Comparison of ENCODE assay signal across 8 mouse cellular contexts in the genomic region with DNA sequence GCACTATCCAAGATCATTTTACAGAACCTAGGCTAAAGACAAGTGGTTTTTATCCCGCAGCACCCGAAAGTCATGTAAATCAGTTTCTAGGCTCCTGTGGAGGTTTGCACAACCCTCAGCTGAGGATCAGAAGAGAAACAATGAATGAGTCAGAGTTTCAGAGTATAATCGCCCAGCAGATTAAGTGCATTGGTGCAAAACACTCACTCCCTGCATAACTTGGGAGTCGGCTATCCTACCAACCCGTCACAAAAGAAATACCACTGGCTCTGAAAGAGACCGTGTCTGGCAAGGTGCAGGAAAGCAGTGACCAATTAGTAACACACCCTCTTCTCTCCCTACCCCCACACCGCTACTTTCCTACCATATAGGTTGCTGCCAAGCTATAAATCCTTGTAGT. TPM values are rescaled to one million over a fixed set of nuclear protein-coding genes. Genes with fewer than 3 reads are reported as not detected.
DNase-seq lines count a peak whose midpoint lies in the region; ATAC-seq and TF ChIP-seq lines count a peak whose summit lies in the region.

No protein-coding gene starts in this region.

- peaks cover 24% of the 10 kb centered on the region for H3K36me3 ChIP-seq in heart, embryonic 10.5 days
- H3K36me3 ChIP-seq in ES-E14 (ENCODE audit: control insufficient read depth, insufficient read depth, low read length, poor library complexity, severe bottlenecking): no peaks in the 10 kb centered on the region
- H3K36me3 ChIP-seq in forebrain, embryonic 10.5 days (replicated peaks): peaks cover 26% of the 10 kb centered on the region
- peaks cover 25% of the 10 kb centered on the region for H3K36me3 ChIP-seq in kidney, embryonic 15.5 days

- H3K4me3 ChIP-seq in heart, embryonic 10.5 days: peak overlapping the region; percentile 93
- H3K4me3 ChIP-seq in ES-E14 (ENCODE audit: insufficient read depth in 1 of 2, low read depth in 1 of 2, low read length in 2 of 2, poor library complexity in 1 of 2, severe bottlenecking in 1 of 2): peak overlapping the region in 1 of 2 experiments; percentile 34; a peak in 2 of 4 replicates
- H3K4me3 ChIP-seq in forebrain, embryonic 10.5 days: peak overlapping the region; percentile 72
- H3K4me3 ChIP-seq in kidney, embryonic 15.5 days (replicated peaks): peak overlapping the region; percentile 79

- H3K9ac ChIP-seq in ES-E14 (ENCODE audit: insufficient read depth, low read depth, low read length, poor library complexity, severe bottlenecking): no peak overlapping the region
- peak overlapping the region; percentile 43 for H3K9ac ChIP-seq in kidney, embryonic 15.5 days

- H3K9me3 ChIP-seq in heart, embryonic 10.5 days: no peaks in the 10 kb centered on the region
- no peaks in the 10 kb centered on the region for H3K9me3 ChIP-seq in ES-E14 (ENCODE audit: control insufficient read depth, insufficient read depth, low read depth, low read length)
- H3K9me3 ChIP-seq in forebrain, embryonic 10.5 days: no peaks in the 10 kb centered on the region
- H3K9me3 ChIP-seq in kidney, embryonic 15.5 days (replicated peaks): no peaks in the 10 kb centered on the region

- H3K27me3 ChIP-seq in heart, embryonic 10.5 days (ENCODE audit: insufficient read depth, poor library complexity, severe bottlenecking): no peaks in the 10 kb centered on the region
- no peaks in the 10 kb centered on the region for H3K27me3 ChIP-seq in forebrain, embryonic 10.5 days (ENCODE audit: poor library complexity, severe bottlenecking)
- no peaks in the 10 kb centered on the region for H3K27me3 ChIP-seq in kidney, embryonic 15.5 days

- H3K4me2 ChIP-seq in kidney, embryonic 15.5 days: peak overlapping the region; percentile 68

- peak overlapping the region; percentile 97 for H3K27ac ChIP-seq in heart, embryonic 10.5 days
- peak overlapping the region; percentile 15; the same call in 1 of the 2 replicates for H3K27ac ChIP-seq in ES-E14 (ENCODE audit: insufficient read depth, low read depth, low read length, poor library complexity, severe bottlenecking)
- peak overlapping the region; percentile 83 for H3K27ac ChIP-seq in forebrain, embryonic 10.5 days
- peak overlapping the region; percentile 98 for H3K27ac ChIP-seq in kidney, embryonic 15.5 days

- 4% methylated on average over 7 of the region's 7 CpGs for WGBS in heart, embryonic 10.5 days
- whole genome bisulfite sequencing in forebrain, embryonic 10.5 days: 2% methylated on average over 7 of the region's 7 CpGs
- 6% methylated on average over 7 of the region's 7 CpGs for WGBS in kidney, embryonic 15.5 days

- DNase-seq in heart, embryonic 10.5 days (ENCODE audit: low spot score): no peak
- no peak for DNase-seq in heart, postnatal 4 days
- no peak for DNase-seq in ES-E14 (ENCODE audit: low read depth, low spot score)
- DNase-seq in forebrain, embryonic 10.5 days (ENCODE audit: extremely low spot score, low spot score): no peak
- peak; percentile 25 for DNase-seq in mesoderm, embryonic 11.5 days (ENCODE audit: low read depth, low spot score)
- no peak for DNase-seq in urinary bladder, postnatal 25 days (ENCODE audit: low spot score)

- ATAC-seq in kidney, embryonic 15.5 days (replicated peaks; ENCODE audit: low FRiP score): peak; percentile 24
- ATAC-seq in megakaryocyte-erythroid progenitor cell, adult 5-6 weeks (replicated peaks; ENCODE audit: low FRiP score, low TSS enrichment, poor library complexity, severe bottlenecking): no peak

- H3K4me1 ChIP-seq in heart, embryonic 10.5 days: peaks cover 31% of the 10 kb centered on the region
- H3K4me1 ChIP-seq in ES-E14 (ENCODE audit: control insufficient read depth in 2 of 2, insufficient read depth in 2 of 2, low read length in 2 of 2, poor library complexity in 1 of 2): peaks cover 4 to 9% of the 10 kb centered on the region in 2 experiments; a peak in 3 of 4 replicates
- peaks cover 55% of the 10 kb centered on the region for H3K4me1 ChIP-seq in forebrain, embryonic 10.5 days
- H3K4me1 ChIP-seq in kidney, embryonic 15.5 days: peaks cover 44% of the 10 kb centered on the region

- in situ Hi-C loops in ES-E14 (cut with MboI; ENCODE audit: low sequenced_read_pairs in 2 of 2, unreplicated experiment in 2 of 2): no loop called here

TF ChIP-seq in ES-E14, 5 proteins besides CTCF, POLR2A, EP300 and RAD21:
- TF ChIP-seq MAFK (IDR thresholded peaks at IDR 0.05; ENCODE audit: insufficient read depth, low read depth, low read length): no peak
- TF ChIP-seq ZNF384 (IDR thresholded peaks at IDR 0.05; ENCODE audit: low read depth, low read length): no peak
- no peak for TF ChIP-seq CHD2 (IDR thresholded peaks at IDR 0.05; ENCODE audit: low read depth, low read length)
- no peak for TF ChIP-seq ZC3H11A (IDR thresholded peaks at IDR 0.05; ENCODE audit: borderline replicate concordance, low read depth, low read length)
- TF ChIP-seq HCFC1 (IDR thresholded peaks at IDR 0.05; ENCODE audit: borderline replicate concordance, insufficient read depth, low read length): no peak

RNA-seq across cellular contexts. Expression of gene Ube2h, which starts 3.4 kb away (rescaled TPM):
- polyA plus RNA-seq in heart, embryonic 10.5 days (2016; fragmentation: Nextera tagmentation; extraction: Ambion mirVana): 49.6 and 51.7 TPM in 2 replicates
- total RNA-seq in heart, postnatal 4 days (2021): 10 to 100 TPM; 77.0 to 77.5 TPM
- 9.9 and 16.6 TPM in 2 replicates for total RNA-seq in ES-E14 (2012; rRNA removed)
- 28.3 and 31.2 TPM in 2 replicates for polyA plus RNA-seq in forebrain, embryonic 10.5 days (2016; fragmentation: Nextera tagmentation; extraction: Ambion mirVana)
- 50.6 and 50.9 TPM in 2 replicates for polyA plus RNA-seq in kidney, embryonic 15.5 days (2015; fragmentation: Nextera tagmentation; extraction: Ambion mirVana)
- total RNA-seq in megakaryocyte-erythroid progenitor cell, adult 5-6 weeks (2014; fragmentation: Nextera tagmentation): 6.0 and 8.5 TPM in 2 replicates
- total RNA-seq in megakaryocyte-erythroid progenitor cell, adult 5-6 weeks (2017): 8.7 and 8.9 TPM in 2 replicates

Comparison
In these comparisons a context has a peak if more than half of its experiments do, and no peak if none do; other contexts are left out.
1. H3K27ac ChIP-seq: peak in every context shown above with its lines; median percentile 98 in kidney, embryonic 15.5 days; 97 in heart, embryonic 10.5 days; 83 in forebrain, embryonic 10.5 days; 15 in ES-E14.